Mouse (Mus musculus) myocyte (in vitro differentiated cells): ENCODE data around the gene Rbfox2.

Experiments
- MYOG ChIP-seq, 3 experiments: IDR thresholded peaks; one replicate each; pipeline ENCODE4 v1.6.1; 2011; ENCODE audit warnings: control low read depth in 2 of 3, low read depth in 2 of 3, mild to moderate bottlenecking in 2 of 3; ENCODE audit not compliant: insufficient read length in 2 of 3, control insufficient read depth in 1 of 3, insufficient read depth in 1 of 3
- POLR2A ChIP-seq: IDR thresholded peaks from one replicate; pipeline ENCODE4 v1.6.1; 2011; ENCODE audit warnings: low read depth, mild to moderate bottlenecking, control low read depth, moderate library complexity; ENCODE audit not compliant: insufficient read length

GRCm38 (mm10) chr15:77291471-77291870 lies 15.3 kb downstream of the Rbfox2 start:
- TF ChIP-seq POLR2A (no peak), MYOG (IDR thresholded peaks at IDR 0.05; ENCODE audit: control insufficient read depth in 1 of 3, insufficient read depth in 1 of 3, insufficient read length in 2 of 3, low read depth in 2 of 3) (no peak)
